Mouse (Mus musculus): Measurements from ENCODE around the gene Olfr1445. TPM values are rescaled to one million over a fixed set of nuclear protein-coding genes. Genes with fewer than 3 reads are reported as not detected.

Gene Olfr1445
- total RNA-seq (2012; rRNA removed) (not detected in 2 replicates), total RNA-seq (2014; rRNA removed) (not detected in 2 replicates), polyA plus RNA-seq (2012; ENCODE audit: insufficient read length, low read depth) (not detected in 2 replicates)

GRCm38 (mm10) chr19:12883555-12883954, at the start of gene Olfr1445:
Olfr1445 (plus strand) TSS chr19:12883855.
- Histone ChIP-seq H3K27ac (ENCODE audit: insufficient read depth, low read depth) (no peak within 1 kb of the TSS), H3K36me3 (replicated peaks in 1 of 2; ENCODE audit: control insufficient read depth in 1 of 2, insufficient read depth in 1 of 2, low read length in 1 of 2) (no peaks in the 10 kb centered on the region), H3K4me1 (ENCODE audit: control insufficient read depth in 1 of 2, insufficient read depth in 2 of 2) (no peaks in the 10 kb centered on the region), H3K9me3 (replicated peaks; ENCODE audit: low read length) (no peaks in the 10 kb centered on the region), H3K79me2 (replicated peaks; ENCODE audit: control insufficient read depth, extremely low read depth, insufficient read depth, poor library complexity, severe bottlenecking) (no peaks in the 10 kb centered on the region), H3K27me3 (replicated peaks) (no peaks in the 10 kb centered on the region), H3K9ac (ENCODE audit: insufficient read depth, low read depth) (no peak within 1 kb of the TSS), H3K4me3 (replicated peaks in 1 of 3; ENCODE audit: low read depth in 2 of 3, low read length in 2 of 3, poor library complexity in 1 of 3) (no peak within 1 kb of the TSS), H3K4me2 (ENCODE audit: insufficient read depth, low read depth, poor library complexity, severe bottlenecking) (no peak within 1 kb of the TSS)
- TF ChIP-seq SIN3A (IDR thresholded peaks at IDR 0.05; ENCODE audit: low read length) (no peak), KAT2A (IDR thresholded peaks at IDR 0.05; ENCODE audit: insufficient replicate concordance, low read length) (no peak), ZC3H11A (IDR thresholded peaks at IDR 0.05; ENCODE audit: low read depth, low read length) (no peak), SMC3 (IDR thresholded peaks at IDR 0.05; ENCODE audit: low read depth, low read length) (no peak), MXI1 (IDR thresholded peaks at IDR 0.05; ENCODE audit: low read depth, low read length) (no peak), POLR2A (IDR thresholded peaks at IDR 0.05; ENCODE audit: low read depth, low read length) (no peak)
- in situ Hi-C loops (cut with MboI; ENCODE audit: low pct_ligation_motif_present, low pct_unique_long_range_greater_than_20kb, low sequenced_read_pairs) (no loop called here), dilution Hi-C loops (cut with MboI; ENCODE audit: extremely low pct_ligation_motif_present, extremely low pct_unique_long_range_greater_than_20kb, low sequenced_read_pairs) (no loop called here)
- no peak for DNase-seq (ENCODE audit: extremely low read depth)

- TF ChIP-seq NELFE (IDR thresholded peaks at IDR 0.05; ENCODE audit: low read depth, low read length) (no peak), RAD21 (IDR thresholded peaks at IDR 0.05; ENCODE audit: low read depth, low read length) (no peak), PAX5 (IDR thresholded peaks at IDR 0.05; ENCODE audit: low read length) (no peak), TCF12 (IDR thresholded peaks at IDR 0.05; ENCODE audit: low read depth, low read length) (no peak), SMC3 (IDR thresholded peaks at IDR 0.05; ENCODE audit: low read depth, low read length) (no peak), USF1 (IDR thresholded peaks at IDR 0.05; ENCODE audit: low read depth, low read length) (no peak), IRF4 (IDR thresholded peaks at IDR 0.05; ENCODE audit: low read depth, low read length) (no peak), ZC3H11A (IDR thresholded peaks at IDR 0.05; ENCODE audit: low read depth, low read length) (no peak), JUND (conservative IDR thresholded peaks at IDR 0.05; ENCODE audit: low read depth, low read length) (no peak), EP300 (IDR thresholded peaks at IDR 0.05; ENCODE audit: low read length) (no peak), CTCF (conservative IDR thresholded peaks at IDR 0.05 in 1 of 2, IDR thresholded peaks at IDR 0.05 in 1 of 2; ENCODE audit: low read depth in 2 of 2, low read length in 2 of 2) (no peak), USF2 (conservative IDR thresholded peaks at IDR 0.05; ENCODE audit: low read depth, low read length) (no peak), HCFC1 (IDR thresholded peaks at IDR 0.05; ENCODE audit: low read depth, low read length) (no peak), POLR2AphosphoS2 (IDR thresholded peaks at IDR 0.05; ENCODE audit: low read depth, low read length) (no peak), ZMIZ1 (IDR thresholded peaks at IDR 0.05; ENCODE audit: low read depth, low read length) (no peak), ETS1 (conservative IDR thresholded peaks at IDR 0.05; ENCODE audit: low read depth, low read length) (no peak)
- no peak for DNase-seq (ENCODE audit: extremely low read depth)
- dilution Hi-C loops (cut with MboI; ENCODE audit: extremely low pct_ligation_motif_present, extremely low pct_unique_long_range_greater_than_20kb, low sequenced_read_pairs), result no loop called here
- in situ Hi-C loops (cut with MboI; ENCODE audit: low pct_ligation_motif_present, low pct_unique_long_range_greater_than_20kb, low sequenced_read_pairs), result no loop called here
- H3K4me2 ChIP-seq (ENCODE audit: insufficient read depth, low read depth, poor library complexity, severe bottlenecking), result no peak overlapping the region
- H3K27me3 ChIP-seq (replicated peaks), result no peaks in the 10 kb centered on the region
- H3K79me2 ChIP-seq (replicated peaks; ENCODE audit: control insufficient read depth, extremely low read depth, insufficient read depth, poor library complexity, severe bottlenecking), result no peaks in the 10 kb centered on the region
- no peak overlapping the region for H3K9ac ChIP-seq (ENCODE audit: insufficient read depth, low read depth)
- H3K4me1 ChIP-seq (ENCODE audit: control insufficient read depth in 1 of 2, insufficient read depth in 2 of 2), result no peaks in the 10 kb centered on the region
- peaks cover 11 to 22% of the 10 kb centered on the region in 2 experiments for H3K36me3 ChIP-seq (replicated peaks in 1 of 2; ENCODE audit: control insufficient read depth in 1 of 2, insufficient read depth in 1 of 2, low read length in 1 of 2)
- no peak overlapping the region for H3K27ac ChIP-seq (ENCODE audit: insufficient read depth, low read depth)
- no peaks in the 10 kb centered on the region for H3K9me3 ChIP-seq (replicated peaks; ENCODE audit: low read length)
- H3K4me3 ChIP-seq (replicated peaks in 1 of 3; ENCODE audit: low read depth in 2 of 3, low read length in 2 of 3, poor library complexity in 1 of 3), result no peak overlapping the region
These were observed 45.1 kb upstream of the Olfr1445 start for GRCm38 (mm10) chr19:12838507-12838906.

Measured in CH12.LX (cell line).